Mouse (Mus musculus): Measurements from ENCODE around the gene Prepl. TPM values are rescaled to one million over a fixed set of nuclear protein-coding genes. Genes with fewer than 3 reads are reported as not detected.

Prepl gene
- total and polyA plus RNA-seq, 2 experiments from 2014 or later, result 30.1 to 40.8 TPM

GRCm38 (mm10) chr17:85045160-85045559 is 44.9 kb downstream of the Prepl start:
- 78% methylated on average over 12 of the region's 12 CpGs for WGBS
- H3K4me1 ChIP-seq (ENCODE audit: control insufficient read depth, insufficient read depth), result no peaks in the 10 kb centered on the region
- TF ChIP-seq EP300 (IDR thresholded peaks at IDR 0.05; ENCODE audit: low read depth), result no peak
- no peak for TF ChIP-seq CTCF (IDR thresholded peaks at IDR 0.05; ENCODE audit: low read depth)

GRCm38 (mm10) chr17:85044466-85044865 is 45.6 kb downstream of the Prepl start:
- TF ChIP-seq CTCF (IDR thresholded peaks at IDR 0.05; ENCODE audit: low read depth) (no peak), EP300 (IDR thresholded peaks at IDR 0.05; ENCODE audit: low read depth) (no peak)
- no peak overlapping the region for H3K27ac ChIP-seq (ENCODE audit: low read depth)
- WGBS, result 84% methylated on average over 5 of the region's 5 CpGs
- no peaks in the 10 kb centered on the region for H3K9me3 ChIP-seq (replicated peaks; ENCODE audit: control insufficient read depth, low read length)
- ATAC-seq (ENCODE audit: insufficient read depth, low read depth), result no peak
- no peak overlapping the region for H3K9ac ChIP-seq (replicated peaks; ENCODE audit: low read depth, low read length)
- no peak overlapping the region for H3K4me2 ChIP-seq (ENCODE audit: low read depth, low read length)
- no peaks in the 10 kb centered on the region for H3K36me3 ChIP-seq (replicated peaks; ENCODE audit: control insufficient read depth, insufficient read depth, low read length)
- H3K27me3 ChIP-seq (ENCODE audit: control insufficient read depth, insufficient read depth, low read length), result no peaks in the 10 kb centered on the region
- DNase-seq (ENCODE audit: low spot score), result no peak
- H3K4me1 ChIP-seq (ENCODE audit: control insufficient read depth, insufficient read depth), result no peaks in the 10 kb centered on the region
- H3K4me3 ChIP-seq (ENCODE audit: low read depth, low read length), result no peak overlapping the region

More at GRCm38 (mm10) chr17:85045160-85045559, 44.9 kb downstream of the Prepl start:
- ATAC-seq (ENCODE audit: insufficient read depth, low read depth), result no peak
- no peak overlapping the region for H3K9ac ChIP-seq (replicated peaks; ENCODE audit: low read depth, low read length)
- no peaks in the 10 kb centered on the region for H3K36me3 ChIP-seq (replicated peaks; ENCODE audit: control insufficient read depth, insufficient read depth, low read length)
- H3K27me3 ChIP-seq (ENCODE audit: control insufficient read depth, insufficient read depth, low read length), result no peaks in the 10 kb centered on the region
- H3K4me2 ChIP-seq (ENCODE audit: low read depth, low read length), result no peak overlapping the region
- no peaks in the 10 kb centered on the region for H3K9me3 ChIP-seq (replicated peaks; ENCODE audit: control insufficient read depth, low read length)
- no peak for DNase-seq (ENCODE audit: low spot score)
- no peak overlapping the region for H3K4me3 ChIP-seq (ENCODE audit: low read depth, low read length)
- H3K27ac ChIP-seq (ENCODE audit: low read depth), result no peak overlapping the region

GRCm38 (mm10) chr17:85043404-85043816 is 46.6 kb downstream of the Prepl start:
- DNase-seq (ENCODE audit: low spot score) (no peak), ATAC-seq (ENCODE audit: insufficient read depth, low read depth) (no peak)
- H3K27ac ChIP-seq (ENCODE audit: low read depth), result no peak overlapping the region
- no peak for TF ChIP-seq EP300 (IDR thresholded peaks at IDR 0.05; ENCODE audit: low read depth)
- TF ChIP-seq CTCF (IDR thresholded peaks at IDR 0.05; ENCODE audit: low read depth), result no peak
- no peak overlapping the region for H3K4me2 ChIP-seq (ENCODE audit: low read depth, low read length)
- no peak overlapping the region for H3K9ac ChIP-seq (replicated peaks; ENCODE audit: low read depth, low read length)
- H3K4me1 ChIP-seq (ENCODE audit: control insufficient read depth, insufficient read depth), result no peaks in the 10 kb centered on the region
- H3K27me3 ChIP-seq (ENCODE audit: control insufficient read depth, insufficient read depth, low read length), result no peaks in the 10 kb centered on the region
- H3K4me3 ChIP-seq (ENCODE audit: low read depth, low read length), result no peak overlapping the region
- no peaks in the 10 kb centered on the region for H3K36me3 ChIP-seq (replicated peaks; ENCODE audit: control insufficient read depth, insufficient read depth, low read length)
- 77% methylated on average over 6 of the region's 6 CpGs for WGBS
- no peaks in the 10 kb centered on the region for H3K9me3 ChIP-seq (replicated peaks; ENCODE audit: control insufficient read depth, low read length)

GRCm38 (mm10) chr17:85042419-85042818 is 47.6 kb downstream of the Prepl start:
- Histone ChIP-seq H3K27me3 (ENCODE audit: control insufficient read depth, insufficient read depth, low read length) (no peaks in the 10 kb centered on the region), H3K9me3 (replicated peaks; ENCODE audit: control insufficient read depth, low read length) (no peaks in the 10 kb centered on the region), H3K9ac (replicated peaks; ENCODE audit: low read depth, low read length) (no peak overlapping the region), H3K27ac (ENCODE audit: low read depth) (no peak overlapping the region), H3K36me3 (replicated peaks; ENCODE audit: control insufficient read depth, insufficient read depth, low read length) (no peaks in the 10 kb centered on the region), H3K4me2 (ENCODE audit: low read depth, low read length) (no peak overlapping the region), H3K4me3 (ENCODE audit: low read depth, low read length) (no peak overlapping the region), H3K4me1 (ENCODE audit: control insufficient read depth, insufficient read depth) (no peaks in the 10 kb centered on the region)
- no peak for ATAC-seq (ENCODE audit: insufficient read depth, low read depth)
- 88% methylated on average over 6 of the region's 6 CpGs for WGBS
- TF ChIP-seq EP300 (IDR thresholded peaks at IDR 0.05; ENCODE audit: low read depth) (no peak), CTCF (IDR thresholded peaks at IDR 0.05; ENCODE audit: low read depth) (no peak)
- no peak for DNase-seq (ENCODE audit: low spot score)

- H3K9me3 ChIP-seq (replicated peaks; ENCODE audit: control insufficient read depth, low read length), result no peaks in the 10 kb centered on the region
- no peak for ATAC-seq (ENCODE audit: insufficient read depth, low read depth)
- H3K4me3 ChIP-seq (ENCODE audit: low read depth, low read length), result no peak overlapping the region
- H3K4me1 ChIP-seq (ENCODE audit: control insufficient read depth, insufficient read depth), result no peaks in the 10 kb centered on the region
- H3K27me3 ChIP-seq (ENCODE audit: control insufficient read depth, insufficient read depth, low read length), result no peaks in the 10 kb centered on the region
- H3K9ac ChIP-seq (replicated peaks; ENCODE audit: low read depth, low read length), result no peak overlapping the region
- H3K4me2 ChIP-seq (ENCODE audit: low read depth, low read length), result no peak overlapping the region
- TF ChIP-seq CTCF (IDR thresholded peaks at IDR 0.05; ENCODE audit: low read depth), result no peak
- H3K36me3 ChIP-seq (replicated peaks; ENCODE audit: control insufficient read depth, insufficient read depth, low read length), result no peaks in the 10 kb centered on the region
- 64% methylated on average over 7 of the region's 7 CpGs for WGBS
- H3K27ac ChIP-seq (ENCODE audit: low read depth), result no peak overlapping the region
- DNase-seq (ENCODE audit: low spot score), result no peak
These were observed 49.1 kb downstream of the Prepl start for GRCm38 (mm10) chr17:85040913-85041312.

- H3K27ac ChIP-seq (ENCODE audit: low read depth), result no peak overlapping the region
- 89% methylated on average over 5 of the region's 5 CpGs for WGBS
These were observed 51.3 kb downstream of the Prepl start for GRCm38 (mm10) chr17:85038761-85039160.

More at GRCm38 (mm10) chr17:85038761-85039160, 51.3 kb downstream of the Prepl start:
- ATAC-seq (ENCODE audit: insufficient read depth, low read depth) (no peak), DNase-seq (ENCODE audit: low spot score) (no peak)
- Histone ChIP-seq H3K4me3 (ENCODE audit: low read depth, low read length) (no peak overlapping the region), H3K9ac (replicated peaks; ENCODE audit: low read depth, low read length) (no peak overlapping the region), H3K36me3 (replicated peaks; ENCODE audit: control insufficient read depth, insufficient read depth, low read length) (no peaks in the 10 kb centered on the region), H3K4me2 (ENCODE audit: low read depth, low read length) (no peak overlapping the region), H3K4me1 (ENCODE audit: control insufficient read depth, insufficient read depth) (no peaks in the 10 kb centered on the region), H3K27me3 (ENCODE audit: control insufficient read depth, insufficient read depth, low read length) (no peaks in the 10 kb centered on the region), H3K9me3 (replicated peaks; ENCODE audit: control insufficient read depth, low read length) (no peaks in the 10 kb centered on the region)
- TF ChIP-seq EP300 (IDR thresholded peaks at IDR 0.05; ENCODE audit: low read depth), result no peak
- TF ChIP-seq CTCF (IDR thresholded peaks at IDR 0.05; ENCODE audit: low read depth), result no peak
